Mouse (Mus musculus) cerebellum, adult (tissue): ENCODE results near the gene Edf1.
A peak's percentile ranks its signal among the peaks of the same experiment; 100 is the strongest.

ENCODE experiments used
- ATAC-seq: cut with Nextera tagmentation; 2 replicates; pipeline ENCODE4 v1.9.2; 2017; ENCODE audit warnings: mild to moderate bottlenecking, moderate library complexity, mixed read lengths; ENCODE audit not compliant: insufficient number of reproducible peaks, low FRiP score, low TSS enrichment

The Edf1 gene

GRCm38 (mm10) chr2:25581294-25581864, 23.7 kb downstream of the Edf1 start, which contains the start of gene Ajm1:
Gene Ajm1 (minus strand): TSS chr2:25581757.
- peak; percentile 37 for ATAC-seq

GRCm38 (mm10) chr2:25581901-25582301, 24.3 kb downstream of the Edf1 start:
- peak; percentile 51 for ATAC-seq

DNA sequence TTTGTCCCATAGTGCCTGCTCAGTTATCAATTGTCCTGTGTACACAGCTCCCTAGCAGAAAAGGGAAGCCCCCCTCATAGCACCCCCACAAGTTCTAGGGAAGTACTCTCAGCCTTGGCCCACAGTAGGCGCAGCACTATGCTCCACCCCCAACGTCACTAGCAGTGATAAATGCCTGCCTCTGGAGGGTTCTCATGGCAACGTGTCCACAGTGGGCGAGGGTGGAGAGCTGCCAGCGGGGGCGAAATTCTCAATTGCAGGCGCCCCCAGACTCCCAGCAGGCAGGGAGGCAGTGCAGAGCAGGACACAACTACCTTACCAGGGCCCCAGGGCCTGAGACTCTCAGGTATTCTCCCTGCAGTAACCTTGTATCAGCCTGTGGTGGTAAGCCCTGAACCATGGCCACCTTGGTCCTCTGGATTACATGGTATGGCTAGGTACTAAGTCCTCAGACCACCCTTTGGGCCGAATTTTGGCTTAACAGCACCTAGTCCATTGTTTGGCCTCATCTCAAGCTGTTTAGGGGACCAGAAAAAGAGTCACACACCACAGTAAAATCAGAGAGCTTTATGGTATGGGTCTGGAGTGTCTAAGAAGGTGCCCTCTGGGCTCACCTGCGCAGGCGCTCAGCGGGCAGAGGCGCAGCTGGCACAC, 24.9 kb downstream of the Edf1 start:
- ATAC-seq, result 0 out of 2 replicates have a peak, but pooled peaks have one; percentile 1

DNA sequence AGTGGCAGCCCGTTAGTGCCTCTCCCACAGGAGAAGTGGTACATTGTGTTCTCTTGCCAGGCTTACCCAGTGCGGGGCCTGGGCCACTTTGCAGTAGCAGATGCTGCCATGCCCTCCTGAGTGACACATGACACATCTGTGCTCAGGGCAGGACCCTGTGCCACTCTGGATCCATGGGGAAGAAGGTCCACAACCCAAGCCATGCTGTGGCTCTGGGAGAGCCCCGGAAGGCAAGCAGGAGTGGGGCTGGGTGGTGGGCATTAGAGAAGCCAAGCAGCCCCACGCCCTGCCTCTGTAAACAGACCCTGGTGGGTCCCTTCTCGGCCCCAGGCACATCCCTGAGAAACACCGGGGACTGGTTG, 25.5 kb downstream of the Edf1 start:
- no peak for ATAC-seq

DNA sequence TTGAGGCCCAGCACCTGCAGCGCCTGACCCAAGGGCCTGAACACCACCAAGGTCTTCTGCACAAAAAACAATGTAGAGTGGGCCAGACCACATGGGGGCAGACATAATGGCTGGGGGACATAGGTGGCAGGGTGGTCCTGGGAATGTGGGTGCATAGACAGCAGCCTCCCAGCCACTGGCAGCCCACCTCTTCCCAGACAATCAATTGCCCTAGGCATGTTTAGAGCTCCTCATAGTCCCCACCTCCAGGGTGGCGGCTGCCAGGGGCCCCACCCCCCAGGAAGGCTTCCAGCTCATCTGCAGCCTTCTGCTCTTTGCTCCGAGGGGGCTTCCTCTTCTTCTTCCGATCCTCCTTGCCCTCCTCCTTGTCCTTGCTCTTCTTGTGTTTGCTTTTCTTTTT, 25.9 kb downstream of the Edf1 start:
- no peak for ATAC-seq

GRCm38 (mm10) chr2:25584152-25584551, 26.5 kb downstream of the Edf1 start:
- ATAC-seq, result no peak

DNA sequence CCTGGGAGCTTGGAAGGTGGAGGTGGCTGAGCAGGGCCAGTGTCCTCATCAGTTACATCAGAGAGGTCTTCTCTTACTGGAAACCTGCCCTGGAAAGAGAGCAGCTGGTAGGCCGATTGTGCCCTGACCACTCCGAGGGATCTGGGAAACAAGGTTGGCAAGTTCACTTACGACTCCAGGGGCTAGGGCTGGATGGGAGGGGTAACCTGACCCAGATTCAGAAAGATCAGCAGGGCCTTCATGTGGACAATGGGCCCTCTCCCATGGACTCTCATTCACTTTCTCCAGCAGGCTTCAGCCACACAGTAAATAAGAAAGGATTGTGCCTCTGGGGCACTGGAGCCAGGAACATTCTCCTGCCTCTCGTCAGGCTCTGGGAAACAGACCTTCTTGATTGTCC, 27.2 kb downstream of the Edf1 start:
- no peak for ATAC-seq

- ATAC-seq, result no peak
Measured at GRCm38 (mm10) chr2:25585601-25586000, 28.0 kb downstream of the Edf1 start.

- no peak for ATAC-seq
Measured at GRCm38 (mm10) chr2:25587290-25587689, 29.6 kb downstream of the Edf1 start.

DNA sequence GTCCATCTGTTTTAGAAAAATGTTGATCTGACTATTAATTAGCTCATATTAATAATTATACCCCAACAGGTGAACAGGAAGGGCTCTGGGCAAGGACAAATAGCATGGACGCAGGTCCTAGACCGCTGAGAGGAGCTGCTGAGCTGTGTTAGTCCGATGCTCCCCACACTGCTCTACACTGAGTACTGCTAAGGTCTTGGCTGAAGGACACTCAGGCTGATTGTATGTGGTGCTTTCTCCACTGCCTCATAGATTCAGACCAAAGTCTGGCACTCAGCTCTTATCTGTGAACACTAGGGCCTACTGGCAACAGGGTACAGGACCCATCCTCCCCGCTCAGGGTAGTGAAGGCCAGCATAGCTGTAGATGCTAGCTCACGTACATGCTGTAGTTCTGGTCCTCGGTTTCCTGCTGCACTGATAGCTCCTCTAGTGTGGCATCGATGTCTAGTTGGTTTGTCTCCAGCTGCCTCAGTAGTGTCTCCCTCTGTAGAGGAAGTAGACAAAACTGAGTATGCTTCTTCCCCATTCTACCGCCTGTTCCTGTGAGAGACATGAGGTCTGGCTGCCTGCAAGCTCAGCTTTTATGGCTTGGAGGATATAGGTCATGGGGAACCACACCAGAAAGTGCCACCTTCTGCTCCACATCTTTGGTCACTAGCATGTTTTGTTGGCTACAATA, 30.7 kb downstream of the Edf1 start:
- no peak for ATAC-seq

GRCm38 (mm10) chr2:25591863-25592262, 34.2 kb downstream of the Edf1 start:
- ATAC-seq, result peak; percentile 40; the same call in 1 of the 2 replicates

GRCm38 (mm10) chr2:25596765-25597510, 39.3 kb downstream of the Edf1 start:
- ATAC-seq, result no peak

DNA sequence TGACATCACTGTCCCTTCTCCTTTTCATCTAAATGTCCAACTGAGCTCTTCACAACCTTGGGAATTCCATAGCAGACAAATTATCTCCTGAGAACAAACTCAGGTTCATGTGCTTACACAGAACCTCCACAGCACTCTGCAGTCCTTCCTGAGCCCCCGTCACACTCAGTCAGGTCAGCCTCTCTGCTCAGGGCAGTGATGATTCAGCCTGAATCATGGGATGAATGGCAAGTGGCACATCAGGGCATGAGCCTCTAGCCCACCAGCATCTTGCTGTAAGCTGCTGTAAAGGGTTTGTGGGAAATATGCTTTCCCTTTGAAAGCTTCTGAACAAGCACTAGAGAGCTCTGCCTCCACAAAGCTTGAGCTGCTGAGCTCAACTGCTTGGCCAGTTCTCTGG, 41.1 kb downstream of the Edf1 start:
- ATAC-seq, result no peak

GRCm38 (mm10) chr2:25600037-25600436, 42.4 kb downstream of the Edf1 start:
- ATAC-seq, result no peak

- ATAC-seq, result no peak
Measured at GRCm38 (mm10) chr2:25602526-25602925, 44.9 kb downstream of the Edf1 start.

DNA sequence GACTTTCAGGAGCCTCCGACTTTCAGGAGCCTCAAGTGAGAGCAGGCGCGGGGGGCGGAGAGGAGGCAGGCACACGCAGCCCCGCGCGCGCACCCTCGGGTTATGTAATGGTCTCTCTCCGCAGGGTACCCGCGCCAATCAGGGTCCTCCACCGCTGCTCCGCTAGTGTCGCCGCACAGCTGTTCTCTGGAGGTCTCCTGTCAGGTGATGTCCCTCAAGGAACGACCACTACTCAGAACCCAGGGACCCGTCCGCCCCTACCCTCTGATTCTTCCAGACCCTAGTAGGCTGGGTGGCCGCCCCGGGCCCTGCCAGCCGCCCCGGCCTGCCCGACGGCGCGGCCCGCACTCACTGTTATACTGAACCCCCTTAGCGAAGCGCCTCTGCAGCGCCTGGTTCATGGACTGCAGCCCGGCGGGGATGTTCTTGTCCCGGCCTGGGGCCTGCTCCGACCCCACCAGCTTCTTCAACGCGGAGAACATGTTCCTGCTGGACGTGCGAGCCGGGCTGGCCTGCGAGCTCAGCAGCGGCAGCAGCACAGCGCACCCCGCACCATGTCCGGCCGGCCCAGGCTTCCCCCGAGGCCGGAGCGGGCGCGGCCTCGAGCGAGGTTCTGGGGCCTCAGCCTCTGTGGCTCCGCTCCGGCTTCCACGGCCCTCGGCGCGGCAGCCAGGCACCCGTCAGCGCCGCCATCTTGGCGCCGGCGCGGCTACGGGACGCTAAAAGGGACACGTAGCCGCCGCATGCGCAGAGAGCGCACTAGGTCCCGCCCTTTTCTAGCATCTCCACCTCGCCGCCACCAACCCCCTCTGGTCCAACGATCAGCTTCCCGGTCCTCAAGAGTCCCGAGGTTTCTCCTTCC, 50.3 kb downstream of the Edf1 start, which contains the start of gene Rabl6:
Gene Rabl6, minus strand, starts transcription at position 761 of the 862 bp plus-strand sequence.
- ATAC-seq, result peak; percentile 79; the same call in 1 of the 2 replicates

DNA sequence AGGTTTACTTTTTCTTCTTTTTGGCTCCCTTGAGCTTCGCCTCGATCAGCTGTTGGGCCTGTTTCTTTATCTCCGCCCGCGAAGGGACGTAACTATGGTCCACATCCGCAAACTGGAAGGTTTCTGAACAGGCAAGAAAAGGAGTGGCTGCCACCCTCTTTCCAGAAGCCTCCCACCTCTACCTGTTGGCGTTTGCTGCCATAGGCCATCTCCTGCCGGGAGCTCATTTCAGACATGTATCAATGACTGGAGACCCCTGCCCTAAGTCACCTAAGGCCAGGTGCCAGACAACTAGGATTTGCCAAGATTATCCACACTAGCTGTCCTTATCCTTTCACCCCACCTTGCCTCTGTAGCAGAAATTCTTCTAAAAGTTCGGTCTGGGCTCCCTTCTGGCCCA, 51.0 kb downstream of the Edf1 start:
- no peak for ATAC-seq
